Mouse (Mus musculus) forebrain, postnatal 0 days (tissue): ENCODE data around the gene Hsf5. TPM values are rescaled to one million over a fixed set of nuclear protein-coding genes. Genes with fewer than 3 reads are reported as not detected.

ENCODE experiments used
- ATAC-seq: fragments of 200-750 bp; cut with Nextera tagmentation; 2 replicates; pipeline ENCODE4 v1.8.0; 2017; ENCODE audit warnings: mild to moderate bottlenecking, moderate library complexity
- DNase-seq: peaks from one replicate; pipeline ENCODE4 v3.0.0-alpha.2; 2015
- H3K27ac ChIP-seq: fragments of 300-500 bp; sonication (generic); 2 replicates; pipeline ENCODE4 v1.5.1; 2014; ENCODE audit warnings: low read depth, mild to moderate bottlenecking, antibody characterized with exemption, low read length, moderate library complexity, mixed read lengths
- H3K27me3 ChIP-seq: fragments of 300-500 bp; sonication (generic); 2 replicates; pipeline ENCODE4 v1.6.1; 2014; ENCODE audit warnings: mild to moderate bottlenecking, low read length, mixed read lengths; ENCODE audit not compliant: insufficient read depth
- H3K36me3 ChIP-seq: fragments of 300-500 bp; sonication (generic); 2 replicates; pipeline ENCODE4 v1.6.1; 2014; ENCODE audit warnings: mild to moderate bottlenecking, moderate library complexity; ENCODE audit not compliant: insufficient read depth
- H3K4me1 ChIP-seq: fragments of 300-500 bp; sonication (generic); 2 replicates; pipeline ENCODE4 v1.6.1; 2014; ENCODE audit warnings: antibody characterized with exemption; ENCODE audit not compliant: insufficient read depth
- H3K4me2 ChIP-seq: fragments of 300-500 bp; sonication (generic); 2 replicates; pipeline ENCODE4 v1.6.1; 2014; ENCODE audit warnings: low read depth, mild to moderate bottlenecking, moderate library complexity
- H3K4me3 ChIP-seq: fragments of 300-500 bp; sonication (generic); 2 replicates; pipeline ENCODE4 v1.5.1; 2014; ENCODE audit warnings: low read depth, low read length, mixed read lengths
- H3K9ac ChIP-seq: fragments of 300-500 bp; sonication (generic); 2 replicates; pipeline ENCODE4 v1.6.1; 2014; ENCODE audit warnings: mild to moderate bottlenecking
- H3K9me3 ChIP-seq: fragments of 300-500 bp; sonication (generic); 2 replicates; pipeline ENCODE4 v1.6.1; 2016; ENCODE audit warnings: low read length
- CTCF ChIP-seq: sonication (generic); IDR thresholded peaks from 2 replicates; pipeline ENCODE4 v1.5.1; 2016; ENCODE audit warnings: antibody characterized with exemption, control low read depth, low read depth
- WGBS: fragments of 180-500 bp; shearing (Covaris S2); extraction: QIAGEN DNeasy Blood & Tissue Kit; methylation state at CpG from one replicate; pipeline ENCODE4 v1.1.7; 2014; 5-methylcytosine and 5-hydroxymethylcytosine counted together
- polyA plus RNA-seq: library from polyadenylated mRNA; unstranded; fragments of >200 nt; fragmentation: Nextera tagmentation; extraction: Ambion mirVana; gene quantifications from 2 replicates; pipeline ENCODE4 v1.2.1, GENCODE M21; 2015
- total RNA-seq: library from RNA; depleted of rRNA; stranded (reverse); fragments of >200 nt; gene quantifications from 2 replicates; pipeline ENCODE4 v1.2.3, GENCODE M21; 2014

Gene Hsf5
- total and polyA plus RNA-seq, 2 experiments from 2014 or later = 0.16 to 0.48 TPM

DNA sequence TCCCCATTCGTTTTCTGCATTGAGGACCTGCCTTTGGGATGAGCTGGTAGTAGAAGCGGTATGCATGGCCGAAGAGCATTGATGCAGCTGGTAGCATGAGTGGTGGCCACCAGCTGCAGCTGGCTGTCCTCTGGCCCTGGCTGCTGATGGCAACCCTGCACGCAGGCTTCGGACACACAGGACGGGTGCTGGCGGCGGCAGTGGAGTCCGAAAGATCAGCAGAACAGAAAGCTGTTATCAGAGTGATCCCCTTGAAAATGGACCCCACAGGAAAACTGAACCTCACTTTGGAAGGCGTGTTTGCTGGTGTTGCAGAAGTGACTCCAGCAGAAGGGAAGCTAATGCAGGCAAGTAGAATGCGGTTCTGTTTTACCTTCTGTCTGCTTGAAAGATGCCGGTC, 47.6 kb downstream of the Hsf5 start:
- Histone ChIP-seq H3K36me3 (no peaks in the 10 kb centered on the region), H3K9me3 (no peaks in the 10 kb centered on the region), H3K27me3 (no peaks in the 10 kb centered on the region; the same call in 1 of the 2 replicates), H3K4me1 (no peaks in the 10 kb centered on the region), H3K4me3 (peak overlapping the region; percentile 2; the same call in 1 of the 2 replicates), H3K4me2 (peak overlapping the region; percentile 5; the same call in 1 of the 2 replicates), H3K9ac (no peak overlapping the region), H3K27ac (no peak overlapping the region)
- 80% methylated on average over 12 of the region's 12 CpGs for WGBS
- no peak for ATAC-seq
- no peak for DNase-seq
- TF ChIP-seq CTCF = no peak

- TF ChIP-seq CTCF = no peak
- Histone ChIP-seq H3K4me1 (no peaks in the 10 kb centered on the region), H3K4me2 (no peak overlapping the region), H3K9ac (no peak overlapping the region), H3K27ac (no peak overlapping the region), H3K36me3 (no peaks in the 10 kb centered on the region), H3K9me3 (no peaks in the 10 kb centered on the region), H3K27me3 (no peaks in the 10 kb centered on the region; the same call in 1 of the 2 replicates), H3K4me3 (no peak overlapping the region)
- ATAC-seq = no peak
- DNase-seq = no peak
- WGBS = 57% methylated on average over 6 of the region's 6 CpGs
Observed at GRCm38 (mm10) chr11:87665224-87665623, 48.3 kb downstream of the Hsf5 start.

DNA sequence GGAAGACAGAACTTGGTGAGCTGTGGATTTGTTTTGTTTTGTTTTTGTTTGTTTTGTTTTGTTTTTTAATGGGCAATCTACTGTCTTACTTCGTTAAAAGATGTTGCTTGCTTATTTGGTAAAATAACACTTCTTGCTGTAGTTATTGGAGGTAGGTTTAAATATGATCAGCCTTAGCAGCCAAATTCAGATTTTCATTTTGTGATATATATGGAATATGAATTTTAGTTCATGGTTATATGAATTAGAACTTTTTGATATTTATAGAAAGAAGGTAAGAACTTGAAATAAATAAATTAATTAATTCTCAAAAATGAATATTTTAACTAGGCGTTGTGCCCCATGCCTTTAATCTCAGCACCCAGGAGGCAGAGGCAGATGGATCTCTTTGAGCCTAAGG, 48.7 kb downstream of the Hsf5 start:
- H3K27me3 ChIP-seq = no peaks in the 10 kb centered on the region; the same call in 1 of the 2 replicates
- H3K4me1 ChIP-seq = no peaks in the 10 kb centered on the region
- no peak overlapping the region for H3K4me3 ChIP-seq
- TF ChIP-seq CTCF = no peak
- H3K9ac ChIP-seq = no peak overlapping the region
- ATAC-seq (no peak), DNase-seq (no peak)
- no peak overlapping the region for H3K27ac ChIP-seq
- H3K9me3 ChIP-seq = no peaks in the 10 kb centered on the region
- WGBS = 74% methylated on average over 2 of the region's 2 CpGs
- no peaks in the 10 kb centered on the region for H3K36me3 ChIP-seq
- H3K4me2 ChIP-seq = no peak overlapping the region

DNA sequence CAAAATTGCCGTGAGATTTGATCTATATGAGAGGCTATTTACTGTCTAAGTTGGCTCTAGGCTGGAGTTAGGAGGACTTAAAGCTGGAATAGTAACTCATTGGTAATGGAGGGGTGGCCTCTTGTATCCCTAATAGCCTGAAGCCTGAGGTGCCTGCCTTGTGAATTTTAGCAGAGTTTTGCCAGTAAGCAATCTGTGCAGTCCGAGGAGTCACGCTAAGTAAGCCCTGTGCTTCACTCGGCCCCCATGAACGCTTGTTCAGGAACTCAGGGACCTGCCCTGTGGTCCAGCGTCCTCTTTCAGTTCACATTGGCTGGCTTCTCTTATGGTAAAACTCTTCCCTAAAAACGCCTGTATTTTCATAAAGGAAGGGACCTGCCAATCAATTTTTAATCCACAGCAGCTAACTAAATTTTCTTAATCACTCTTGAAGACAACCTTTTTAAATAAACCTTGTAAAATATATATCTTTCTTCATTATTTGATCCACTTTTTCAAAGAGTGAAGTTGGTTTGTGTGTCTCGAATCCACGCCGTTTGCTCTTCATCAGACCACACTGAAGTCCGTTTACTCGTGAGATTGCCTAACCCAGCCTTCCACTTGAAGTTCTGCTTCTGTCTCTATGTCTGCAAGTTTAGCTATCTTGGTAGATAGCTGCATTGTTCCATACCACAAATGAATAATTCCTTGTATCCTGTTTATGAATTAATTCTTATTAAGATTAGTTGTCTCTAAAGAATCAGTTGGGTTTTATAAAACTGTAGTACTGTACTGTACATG, 49.5 kb downstream of the Hsf5 start:
- no peaks in the 10 kb centered on the region for H3K9me3 ChIP-seq
- H3K9ac ChIP-seq = no peak overlapping the region
- H3K4me1 ChIP-seq = no peaks in the 10 kb centered on the region
- no peaks in the 10 kb centered on the region for H3K36me3 ChIP-seq
- WGBS = 80% methylated on average over 12 of the region's 12 CpGs
- H3K27me3 ChIP-seq = no peaks in the 10 kb centered on the region; the same call in 1 of the 2 replicates
- H3K4me2 ChIP-seq = no peak overlapping the region
- TF ChIP-seq CTCF = no peak
- DNase-seq (no peak), ATAC-seq (no peak)
- H3K4me3 ChIP-seq = no peak overlapping the region
- no peak overlapping the region for H3K27ac ChIP-seq

- no peak overlapping the region for H3K9ac ChIP-seq
- H3K27me3 ChIP-seq = no peaks in the 10 kb centered on the region; the same call in 1 of the 2 replicates
- H3K36me3 ChIP-seq = no peaks in the 10 kb centered on the region
- no peaks in the 10 kb centered on the region for H3K9me3 ChIP-seq
- DNase-seq = no peak
- no peak for TF ChIP-seq CTCF
- no peaks in the 10 kb centered on the region for H3K4me1 ChIP-seq
- H3K4me2 ChIP-seq = no peak overlapping the region
- ATAC-seq = no peak
- no peak overlapping the region for H3K4me3 ChIP-seq
- WGBS = 75% methylated on average over 4 of the region's 4 CpGs
- no peak overlapping the region for H3K27ac ChIP-seq
Observed at GRCm38 (mm10) chr11:87667107-87668090, 50.4 kb downstream of the Hsf5 start.

DNA sequence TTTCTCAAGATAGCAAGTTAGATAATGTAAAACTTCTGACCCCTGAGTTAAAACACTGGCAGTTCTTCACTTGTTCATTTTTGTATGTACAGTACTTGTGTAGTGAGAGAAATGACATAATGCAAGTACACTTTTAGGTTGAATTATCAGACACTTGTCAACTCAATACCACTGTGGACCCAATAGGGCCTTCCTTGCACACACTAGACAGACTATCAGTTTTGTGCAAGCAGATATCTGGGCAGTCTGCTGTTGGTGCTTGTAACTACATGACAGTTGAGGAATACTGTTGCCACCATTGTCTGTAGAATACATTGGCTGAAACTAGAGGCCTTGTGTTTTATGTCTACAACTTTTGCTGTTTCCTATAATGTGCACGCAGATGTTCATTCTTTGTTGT, 56.3 kb downstream of the Hsf5 start:
- WGBS = 100% methylated on average over 1 of the region's 1 CpGs
- no peak overlapping the region for H3K4me2 ChIP-seq
- no peaks in the 10 kb centered on the region for H3K36me3 ChIP-seq
- no peak overlapping the region for H3K4me3 ChIP-seq
- no peak overlapping the region for H3K9ac ChIP-seq
- no peak overlapping the region for H3K27ac ChIP-seq
- no peak for DNase-seq
- no peak for ATAC-seq
- no peak for TF ChIP-seq CTCF
- H3K9me3 ChIP-seq = no peaks in the 10 kb centered on the region
- no peaks in the 10 kb centered on the region for H3K27me3 ChIP-seq
- no peaks in the 10 kb centered on the region for H3K4me1 ChIP-seq
